Mouse (Mus musculus): ENCODE measurements around the gene Gm4297. TPM values are rescaled to one million over a fixed set of nuclear protein-coding genes. Genes with fewer than 3 reads are reported as not detected.

The Gm4297 gene
- not detected in 2 replicates for polyA plus RNA-seq (2012; rRNA removed)

DNA sequence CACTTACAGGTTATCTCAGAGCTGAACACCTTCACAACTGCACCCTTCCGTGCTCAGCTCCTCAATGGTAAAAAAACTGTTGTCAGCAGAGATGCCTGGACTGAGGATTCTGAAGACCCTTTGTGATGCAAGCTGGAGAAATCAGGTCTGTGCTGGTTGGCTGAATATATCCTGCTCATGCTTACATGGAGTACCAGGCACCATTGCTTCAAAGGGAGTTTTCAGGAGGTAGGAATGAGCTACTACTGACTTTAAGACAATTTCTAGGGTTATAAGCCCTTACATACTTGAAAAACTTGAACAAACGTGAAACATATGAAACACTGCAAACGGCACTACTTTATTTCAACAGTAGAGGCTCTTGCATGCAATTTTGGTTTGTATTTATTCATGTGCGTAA is at the start of gene Gm4297:
Gene Gm4297 (minus strand): TSS at position 101 of the 400 bp plus-strand sequence.

Other genes starting within 250 kb of the Gm4297 start
- not detected in 2 replicates for gene Gm5934, start 74.1 kb downstream of the Gm4297 start, polyA plus RNA-seq (2012; rRNA removed)
- not detected in 2 replicates for gene Gm5935, start 200.3 kb upstream of the Gm4297 start, polyA plus RNA-seq (2012; rRNA removed)

Data from liver, embryonic 14 days (tissue).